Mouse (Mus musculus) frontal cortex, postnatal 36 days (tissue): Measurements from ENCODE around the gene Brpf1.
"Not testable (repeated sequence)": the region's sequence is repeated elsewhere in the genome, so short reads cannot be mapped to it uniquely, and the experiment has no call there.

ENCODE experiments used
- DNase-seq, 2 experiments: peaks; one replicate each; pipeline ENCODE4 v3.0.0; 2022; ENCODE audit warnings: low spot score in 2 of 2

Gene Brpf1

DNA sequence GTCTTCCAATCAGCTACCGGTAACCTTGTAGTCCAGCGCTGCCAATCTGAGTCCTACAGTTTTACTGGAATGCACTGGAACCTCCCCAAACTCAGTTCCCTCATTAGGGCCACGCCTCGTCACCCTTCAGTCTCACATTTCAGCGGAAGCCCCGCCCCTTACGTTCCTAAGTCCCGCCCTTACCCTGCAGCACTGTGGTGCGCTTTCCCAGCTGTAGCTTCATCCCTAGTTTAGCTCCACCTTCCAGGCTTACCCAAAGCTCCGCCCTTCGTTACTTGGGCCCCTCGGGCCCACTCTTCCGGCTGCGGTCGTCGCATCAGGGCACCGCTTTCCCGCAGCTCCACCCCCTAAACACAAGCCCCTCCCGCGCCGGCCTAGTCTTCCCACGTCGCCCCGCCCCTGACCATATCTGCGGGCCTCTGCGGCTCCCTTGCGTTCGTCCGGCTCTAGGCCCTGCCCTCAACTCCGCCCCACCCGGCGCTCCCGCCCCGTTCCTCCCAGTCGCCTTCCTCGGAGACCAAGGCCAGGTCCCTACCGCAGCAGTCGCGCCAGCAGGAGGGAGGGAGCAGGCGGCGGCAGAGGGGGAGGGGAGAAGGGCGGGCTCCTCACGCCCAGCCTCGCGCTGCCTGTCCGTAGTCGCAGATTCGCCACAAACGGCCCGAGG, 483 bp upstream of the Brpf1 start:
- peak; percentile 99 to 100 for DNase-seq

- peak in 1 of 2 experiments; percentile 20 for DNase-seq
Measured at GRCm38 (mm10) chr6:113307481-113308121, 664 bp downstream of the Brpf1 start.

GRCm38 (mm10) chr6:113308141-113308540, 1.2 kb downstream of the Brpf1 start:
- DNase-seq: peak; percentile 41 to 58

DNA sequence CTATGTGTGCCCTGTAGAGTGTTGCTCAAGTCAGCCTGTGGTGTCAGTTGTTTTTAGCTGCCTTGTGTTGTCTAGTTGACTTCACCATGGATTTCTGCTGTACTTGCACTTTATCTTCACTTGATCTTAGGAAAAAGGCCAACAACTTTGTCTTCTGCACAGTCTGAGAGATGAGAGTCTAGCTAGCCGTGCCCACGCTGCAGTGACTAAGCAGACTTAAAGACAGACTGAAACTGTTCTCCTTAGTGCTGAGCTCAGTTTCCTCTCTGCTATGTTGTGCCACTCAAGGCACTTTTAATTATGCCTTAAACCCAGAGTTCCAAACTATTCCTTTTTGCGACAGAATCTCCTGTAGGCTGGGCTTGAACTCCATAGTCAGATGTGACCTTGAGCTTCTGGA, 9.0 kb downstream of the Brpf1 start:
- no peak for DNase-seq

GRCm38 (mm10) chr6:113326533-113327315, 19.8 kb downstream of the Brpf1 start, which contains the start of gene Ogg1:
Gene Ogg1, plus strand, starts transcription at chr6:113326972.
- DNase-seq: peak; percentile 98 to 99

GRCm38 (mm10) chr6:113329396-113329795, 22.5 kb downstream of the Brpf1 start:
- DNase-seq: no peak

GRCm38 (mm10) chr6:113330547-113330946, 23.6 kb downstream of the Brpf1 start:
- DNase-seq: no peak

GRCm38 (mm10) chr6:113331721-113332120, 24.8 kb downstream of the Brpf1 start:
- no peak for DNase-seq

GRCm38 (mm10) chr6:113332734-113333133, 25.8 kb downstream of the Brpf1 start:
- DNase-seq: not testable (repeated sequence)

DNA sequence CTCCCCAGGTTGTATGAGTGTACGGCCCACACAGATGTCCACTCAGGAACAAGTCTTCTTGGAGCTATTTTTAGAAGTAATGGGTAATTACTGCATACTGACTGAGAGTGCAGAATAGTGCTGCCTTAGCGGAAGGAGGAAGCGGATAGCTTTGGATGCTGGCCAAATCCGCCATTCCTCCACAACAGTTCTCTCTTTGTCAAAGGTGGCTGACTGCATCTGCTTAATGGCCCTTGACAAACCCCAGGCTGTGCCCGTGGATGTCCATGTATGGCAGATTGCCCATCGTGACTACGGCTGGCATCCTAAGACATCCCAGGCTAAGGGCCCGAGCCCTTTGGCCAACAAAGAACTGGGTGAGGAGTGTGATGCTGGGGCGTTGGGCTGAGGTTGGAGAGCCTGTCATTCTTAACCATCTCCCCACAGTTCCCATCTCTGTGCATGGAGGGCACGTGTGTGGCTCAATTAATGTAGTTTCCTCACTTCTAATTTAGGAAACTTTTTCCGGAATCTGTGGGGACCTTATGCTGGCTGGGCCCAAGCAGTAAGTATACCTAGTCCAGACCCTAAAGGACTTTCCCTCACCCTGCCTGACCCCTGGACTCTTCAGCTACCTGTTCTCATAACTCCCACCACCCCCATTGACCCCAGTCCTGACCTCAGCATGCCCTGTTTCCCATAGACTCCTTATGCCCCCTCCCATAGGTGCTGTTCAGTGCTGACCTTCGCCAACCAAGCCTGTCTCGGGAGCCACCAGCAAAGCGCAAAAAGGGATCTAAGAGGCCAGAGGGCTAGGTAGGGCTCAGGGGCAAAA, 26.4 kb downstream of the Brpf1 start:
- peak in 1 of 2 experiments; percentile 65 for DNase-seq

DNA sequence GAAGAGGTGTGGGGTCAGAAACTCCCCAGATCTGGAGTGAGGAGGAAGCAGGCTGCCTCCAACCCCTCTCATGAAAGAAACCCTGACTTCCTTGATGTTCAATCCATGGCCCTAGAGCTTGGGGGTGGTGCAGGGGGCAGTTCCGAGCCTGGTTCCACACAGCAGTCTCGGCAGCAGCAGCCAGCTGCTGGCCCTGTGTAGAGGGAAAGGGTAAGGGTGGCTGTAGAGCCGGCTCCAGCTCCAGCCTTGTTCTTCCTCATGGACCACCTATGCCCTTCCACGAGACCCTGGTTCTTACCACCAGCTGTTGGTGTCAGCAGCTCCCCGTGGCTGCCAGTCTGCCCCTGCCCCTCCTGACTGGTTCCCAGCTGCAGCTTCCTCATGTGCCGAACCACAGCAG, 27.3 kb downstream of the Brpf1 start:
- DNase-seq: no peak

DNA sequence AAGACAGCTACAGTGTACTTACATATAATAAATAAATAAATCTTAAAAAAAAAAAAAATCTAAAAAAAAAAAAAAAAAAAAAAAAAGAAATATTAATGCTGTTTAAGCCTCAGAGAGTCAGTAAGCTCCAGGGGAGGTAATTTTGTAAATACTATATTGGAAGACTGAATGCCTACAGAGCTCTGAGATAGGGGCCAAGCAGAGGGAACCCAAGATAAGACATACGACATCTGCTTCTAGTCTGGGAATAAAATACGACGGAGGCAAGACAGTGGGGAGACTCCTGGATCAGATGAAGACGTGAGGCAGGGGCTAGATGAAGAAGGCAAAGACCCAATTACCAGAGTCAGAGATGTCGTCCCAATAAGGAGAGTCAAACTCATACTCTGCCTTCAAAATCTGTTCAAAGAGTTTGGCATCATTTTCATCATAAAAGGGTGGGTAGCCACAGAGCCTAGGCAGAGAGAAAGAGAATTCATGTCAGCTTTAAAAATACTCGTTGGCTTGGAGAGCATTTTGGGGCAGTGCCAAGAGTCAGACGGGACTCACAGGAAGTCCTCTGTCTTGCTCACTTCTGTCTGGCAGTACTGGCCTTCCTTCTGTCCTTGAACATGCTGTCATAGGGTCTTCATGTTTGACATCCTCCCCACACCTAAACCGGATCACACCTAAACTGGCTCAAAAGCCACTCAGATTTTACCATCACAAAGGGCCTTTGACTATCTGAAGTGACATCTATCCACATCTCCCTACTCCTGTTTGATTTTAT, 30.1 kb downstream of the Brpf1 start:
- DNase-seq: no peak

DNA sequence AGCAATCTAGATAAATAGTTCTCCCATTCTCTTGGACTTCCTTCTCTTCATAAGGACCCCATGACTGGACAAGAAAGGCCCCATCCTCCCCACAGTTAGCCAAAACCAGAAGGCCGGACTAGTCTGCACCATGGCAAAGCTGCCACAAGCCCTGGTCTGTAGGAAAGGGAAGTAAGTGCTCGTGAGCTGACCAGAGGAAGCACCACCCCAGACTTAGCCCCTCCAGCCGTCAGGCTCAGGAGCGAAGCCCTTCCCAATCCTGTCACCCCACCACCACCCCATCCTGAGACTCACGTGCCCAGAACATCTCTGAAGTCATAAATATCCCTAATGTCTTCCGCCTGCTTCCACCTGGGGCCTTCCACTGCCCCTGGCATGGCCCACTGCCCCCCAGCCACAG, 34.6 kb downstream of the Brpf1 start:
- no peak for DNase-seq

DNA sequence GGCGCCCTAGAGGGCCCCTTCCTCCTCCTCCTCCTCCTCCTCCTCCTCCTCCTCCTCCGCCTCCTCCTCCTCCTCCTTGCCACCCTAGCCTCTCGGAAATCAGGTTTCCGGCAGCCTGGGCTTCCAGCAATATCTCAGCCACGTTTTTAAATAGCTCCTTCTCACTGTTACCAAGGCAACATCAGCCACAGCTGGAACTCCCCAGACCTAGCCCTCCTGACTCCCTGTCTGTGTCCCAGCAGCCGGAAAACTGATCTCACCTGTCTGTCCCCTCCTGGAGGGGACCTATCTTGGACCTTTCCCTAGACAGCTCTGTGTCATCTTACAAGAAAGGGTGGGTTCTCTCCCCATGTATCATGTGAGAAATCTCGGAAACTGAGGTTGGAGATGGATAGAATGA, 35.4 kb downstream of the Brpf1 start:
- DNase-seq: no peak

DNA sequence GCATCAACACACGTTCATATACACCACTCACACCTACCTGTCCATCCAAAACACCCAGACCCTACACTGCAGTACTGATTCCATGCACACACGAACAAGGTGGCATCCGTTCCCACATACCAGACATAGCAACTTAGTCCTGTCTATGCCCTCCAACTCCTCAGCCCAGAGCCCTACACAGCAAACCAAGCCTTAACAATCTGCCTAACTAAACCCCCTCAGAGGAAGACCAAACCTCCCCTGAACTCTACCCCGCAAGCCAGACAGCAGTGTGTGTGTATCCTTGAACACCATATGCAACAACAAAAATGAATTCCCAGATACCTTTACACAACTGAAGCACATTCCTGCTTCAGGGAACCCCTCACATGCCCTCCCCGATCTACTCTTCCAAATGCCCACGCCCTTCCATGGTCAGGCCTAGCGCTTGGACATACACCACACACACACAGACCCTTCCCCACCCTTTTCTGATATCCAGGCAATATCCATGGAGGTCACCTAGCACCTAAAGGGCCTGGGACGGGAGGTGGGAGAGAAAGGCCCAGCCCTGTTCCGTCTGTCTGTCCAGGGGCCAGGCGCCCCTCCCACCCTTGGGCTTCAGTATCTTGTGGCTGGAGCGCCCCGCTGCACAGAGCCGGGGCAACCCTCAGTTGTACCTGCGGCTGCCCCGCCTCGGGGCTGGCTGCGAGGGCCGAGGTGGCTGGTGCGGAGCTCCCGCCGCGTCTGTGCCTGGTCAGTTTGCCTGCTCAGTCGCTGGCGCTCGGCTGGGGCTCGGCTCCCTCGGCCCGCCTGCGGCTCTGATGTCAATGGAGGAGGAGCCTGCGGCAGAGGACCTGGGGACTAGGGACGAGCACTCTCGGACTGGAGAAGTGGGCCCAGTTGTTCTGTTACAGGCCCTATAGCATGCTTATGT, 36.5 kb downstream of the Brpf1 start, which contains the start of gene Camk1:
TSS of gene Camk1 (minus strand) at position 808 of the 916 bp plus-strand sequence.
- DNase-seq: peak; percentile 77 to 83

- DNase-seq: no peak
Measured at GRCm38 (mm10) chr6:113344321-113344720, 37.4 kb downstream of the Brpf1 start.

DNA sequence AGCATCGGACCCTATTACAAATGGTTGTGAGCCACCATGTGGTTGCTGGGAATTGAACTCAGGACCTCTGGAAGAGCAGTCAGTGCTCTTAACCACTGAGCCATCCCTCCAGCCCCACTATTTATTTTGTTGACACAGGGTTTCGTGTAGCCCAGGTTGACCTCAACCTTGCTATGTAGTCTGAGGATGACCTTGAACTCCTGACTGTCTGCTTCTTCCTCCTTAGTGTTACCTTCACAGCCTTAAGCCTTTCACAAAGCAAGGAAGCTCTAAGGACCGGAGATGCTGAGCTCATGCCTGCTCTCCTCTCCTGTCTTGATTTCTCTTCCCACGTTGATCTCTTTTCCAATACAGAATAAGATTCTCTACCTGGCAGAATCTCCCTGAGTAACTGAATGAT, 40.0 kb downstream of the Brpf1 start:
- no peak for DNase-seq

- DNase-seq: no peak
Measured at GRCm38 (mm10) chr6:113350538-113350937, 43.6 kb downstream of the Brpf1 start.

DNA sequence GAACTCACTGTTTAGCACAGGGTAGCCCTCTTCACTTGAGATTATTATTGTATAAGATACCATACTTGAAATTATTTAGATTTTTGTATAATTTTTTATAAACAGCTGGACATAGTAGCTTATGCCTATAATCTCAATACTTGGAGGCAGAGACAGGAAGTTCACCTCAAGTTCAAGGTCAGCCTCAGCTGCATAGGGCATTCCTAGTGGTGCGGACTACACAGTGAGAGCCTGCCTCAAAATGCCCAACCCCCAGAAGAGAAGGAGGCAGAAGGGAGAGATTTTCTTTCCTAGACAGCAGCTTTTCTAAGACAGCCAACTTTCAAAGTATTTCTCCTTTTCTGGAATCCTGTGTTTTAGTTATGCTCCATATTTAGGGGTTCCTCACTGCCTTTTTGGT, 44.2 kb downstream of the Brpf1 start:
- DNase-seq: no peak

DNA sequence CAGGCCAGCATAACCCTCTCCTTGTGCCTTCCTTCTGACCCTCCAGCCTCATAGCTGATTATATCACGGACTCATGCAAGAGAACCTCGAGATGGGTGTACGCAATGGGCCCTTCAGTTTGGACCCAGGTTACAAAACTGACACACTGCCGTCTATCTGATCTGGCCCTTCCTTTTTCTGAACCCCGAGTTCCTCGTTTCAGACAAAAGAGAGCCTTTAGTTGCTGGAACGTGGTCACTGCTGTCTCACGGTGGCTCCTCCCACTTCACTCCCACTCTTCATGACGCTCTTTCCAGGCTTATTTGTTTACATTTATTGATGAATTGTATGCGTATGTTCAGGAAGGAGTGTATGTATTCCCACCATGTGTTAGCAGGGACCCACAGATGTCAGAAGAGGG, 44.7 kb downstream of the Brpf1 start:
- DNase-seq: no peak
